ENCODE assay signal across 9 mouse cellular contexts in genomic region chr2:152724332-152724723, GRCm38 (mm10). TPM values are rescaled to one million over a fixed set of nuclear protein-coding genes. Genes with fewer than 3 reads are reported as not detected.
DNase-seq lines count a peak whose midpoint lies in the region; ATAC-seq and TF ChIP-seq lines count a peak whose summit lies in the region.
"Had no signal": no experiment of that assay in that cellular context is flagged by ENCODE, and none has a peak within 500 bp of the region (broad histone marks: within the 10 kb centered on the region; RNA-seq: fewer than 3 reads in every experiment).

No protein-coding gene starts in this region.

- no peak for DNase-seq in left cerebral cortex, adult 2 months (ENCODE audit: extremely low spot score in 1 of 2, low spot score in 2 of 2)
- no peak for DNase-seq in left cerebral cortex, postnatal 4 days
- no peak for DNase-seq in right cerebral cortex, postnatal 10 days (ENCODE audit: low spot score in 2 of 2)
- DNase-seq in urinary bladder, postnatal 25 days (ENCODE audit: low spot score), result no peak
- no peak for DNase-seq in adrenal gland, postnatal 25 days
- DNase-seq: layer of hippocampus, postnatal 36 days had no signal

- no peaks in the 10 kb centered on the region for H3K36me3 ChIP-seq in forebrain, embryonic 12.5 days (replicated peaks)
- no peaks in the 10 kb centered on the region for H3K36me3 ChIP-seq in intestine, postnatal 0 days (ENCODE audit: control insufficient read depth, insufficient read depth)
- H3K36me3 ChIP-seq in neural tube, embryonic 12.5 days, result no peaks in the 10 kb centered on the region

- intact Hi-C loops in left cerebral cortex, adult 2 months (cut with DNase I), result no loop called here
- intact Hi-C loops in left cerebral cortex, postnatal 4 days (cut with DNase I), result no loop called here

- peak overlapping the region; percentile 51 for H3K27ac ChIP-seq in left cerebral cortex, adult 2 months
- no peak overlapping the region for H3K27ac ChIP-seq in forebrain, embryonic 12.5 days
- no peak overlapping the region for H3K27ac ChIP-seq in intestine, postnatal 0 days (ENCODE audit: low read depth, low read length)
- H3K27ac ChIP-seq in neural tube, embryonic 12.5 days, result no peak overlapping the region

- peak overlapping the region; percentile 62 for H3K4me2 ChIP-seq in forebrain, embryonic 12.5 days
- H3K4me2 ChIP-seq in intestine, postnatal 0 days (replicated peaks; ENCODE audit: low read depth), result peak overlapping the region; percentile 65
- H3K4me2 ChIP-seq in neural tube, embryonic 12.5 days (replicated peaks), result peak overlapping the region; percentile 67

- H3K9me3 ChIP-seq in forebrain, embryonic 12.5 days, result no peaks in the 10 kb centered on the region
- H3K9me3 ChIP-seq in intestine, postnatal 0 days (ENCODE audit: control insufficient read depth), result no peaks in the 10 kb centered on the region
- H3K9me3 ChIP-seq in neural tube, embryonic 12.5 days, result no peaks in the 10 kb centered on the region

- peak overlapping the region; percentile 53 for H3K9ac ChIP-seq in forebrain, embryonic 12.5 days
- H3K9ac ChIP-seq in intestine, postnatal 0 days (ENCODE audit: low read depth, low read length), result no peak overlapping the region
- peak overlapping the region; percentile 54; the same call in 1 of the 2 replicates for H3K9ac ChIP-seq in neural tube, embryonic 12.5 days

- peak overlapping the region; percentile 18 for H3K4me3 ChIP-seq in left cerebral cortex, adult 2 months
- peak overlapping the region; percentile 35 for H3K4me3 ChIP-seq in forebrain, embryonic 12.5 days (replicated peaks)
- peak overlapping the region; percentile 28 for H3K4me3 ChIP-seq in intestine, postnatal 0 days (ENCODE audit: low read depth, low read length)
- H3K4me3 ChIP-seq in neural tube, embryonic 12.5 days, result peak overlapping the region; percentile 29; the same call in 1 of the 2 replicates

- peaks cover 32% of the 10 kb centered on the region for H3K4me1 ChIP-seq in forebrain, embryonic 12.5 days
- H3K4me1 ChIP-seq in intestine, postnatal 0 days (replicated peaks; ENCODE audit: control insufficient read depth, insufficient read depth, low read length), result peaks cover 19% of the 10 kb centered on the region
- H3K4me1 ChIP-seq in neural tube, embryonic 12.5 days, result peaks cover 36% of the 10 kb centered on the region

- ATAC-seq in forebrain, embryonic 12.5 days (ENCODE audit: low FRiP score), result no peak
- no peak for ATAC-seq in intestine, postnatal 0 days
- ATAC-seq in neural tube, embryonic 12.5 days (ENCODE audit: low FRiP score, low read depth), result no peak

- TF ChIP-seq CTCF in left cerebral cortex, adult 2 months (IDR thresholded peaks at IDR 0.05), result no peak
- TF ChIP-seq CTCF in intestine, postnatal 0 days (IDR thresholded peaks at IDR 0.05; ENCODE audit: low read depth), result no peak

- peaks cover 22% of the 10 kb centered on the region for H3K27me3 ChIP-seq in forebrain, embryonic 12.5 days
- no peaks in the 10 kb centered on the region for H3K27me3 ChIP-seq in intestine, postnatal 0 days (replicated peaks; ENCODE audit: control insufficient read depth, insufficient read depth, low read length)
- no peaks in the 10 kb centered on the region for H3K27me3 ChIP-seq in neural tube, embryonic 12.5 days (replicated peaks)

- WGBS in forebrain, embryonic 12.5 days, result 70% methylated on average over 3 of the region's 3 CpGs
- 60% methylated on average over 3 of the region's 3 CpGs for WGBS in intestine, postnatal 0 days
- 63% methylated on average over 3 of the region's 3 CpGs for WGBS in neural tube, embryonic 12.5 days

RNA-seq across cellular contexts. Expression of gene Id1, which starts 11.7 kb away (rescaled TPM):
- 10 to 100 TPM; 22.4 to 24.2 TPM for total RNA-seq in left cerebral cortex, adult 2 months (2021)
- total RNA-seq in left cerebral cortex, postnatal 4 days (2021), result 10 to 100 TPM; 25.6 to 27.6 TPM
- polyA plus RNA-seq in forebrain, embryonic 12.5 days (2016; fragmentation: Nextera tagmentation; extraction: Ambion mirVana), result 37.9 and 48.5 TPM in 2 replicates
- polyA plus RNA-seq in intestine, postnatal 0 days (2015; fragmentation: Nextera tagmentation; extraction: Ambion mirVana), result 76.1 and 92.4 TPM in 2 replicates
- 103 and 107 TPM in 2 replicates for polyA plus RNA-seq in neural tube, embryonic 12.5 days (2016; fragmentation: Nextera tagmentation; extraction: Ambion mirVana)
- total RNA-seq in adrenal gland, postnatal 25 days (2021), result 73.3 and 81.1 TPM in 2 replicates

RNA-seq across cellular contexts. Expression of gene Cox4i2, which starts 29.6 kb away (rescaled TPM):
- 1 to 10 TPM; 1.7 to 1.9 TPM for total RNA-seq in left cerebral cortex, adult 2 months (2021)
- total RNA-seq in left cerebral cortex, postnatal 4 days (2021), result 1 to 10 TPM; 1.7 to 1.9 TPM
- polyA plus RNA-seq in forebrain, embryonic 12.5 days (2016; fragmentation: Nextera tagmentation; extraction: Ambion mirVana), result 3.1 and 3.6 TPM in 2 replicates
- 9.3 and 9.5 TPM in 2 replicates for polyA plus RNA-seq in intestine, postnatal 0 days (2015; fragmentation: Nextera tagmentation; extraction: Ambion mirVana)
- 3.7 and 4.4 TPM in 2 replicates for polyA plus RNA-seq in neural tube, embryonic 12.5 days (2016; fragmentation: Nextera tagmentation; extraction: Ambion mirVana)
- total RNA-seq in adrenal gland, postnatal 25 days (2021), result 4.2 and 4.3 TPM in 2 replicates

RNA-seq across cellular contexts. Expression of gene Mcts2, which starts 37.5 kb away (rescaled TPM):
- total RNA-seq in left cerebral cortex, adult 2 months (2021), result 10 to 100 TPM; 17.6 to 19.8 TPM
- total RNA-seq in left cerebral cortex, postnatal 4 days (2021), result 10 to 100 TPM; 30.4 to 32.5 TPM
- 39.5 and 41.2 TPM in 2 replicates for polyA plus RNA-seq in forebrain, embryonic 12.5 days (2016; fragmentation: Nextera tagmentation; extraction: Ambion mirVana)
- 19.0 and 21.5 TPM in 2 replicates for polyA plus RNA-seq in intestine, postnatal 0 days (2015; fragmentation: Nextera tagmentation; extraction: Ambion mirVana)
- polyA plus RNA-seq in neural tube, embryonic 12.5 days (2016; fragmentation: Nextera tagmentation; extraction: Ambion mirVana), result 42.8 and 47.7 TPM in 2 replicates
- 34.2 and 37.9 TPM in 2 replicates for total RNA-seq in adrenal gland, postnatal 25 days (2021)

RNA-seq across cellular contexts. Expression of gene H13, which starts 55.1 kb away (rescaled TPM):
- total RNA-seq in left cerebral cortex, adult 2 months (2021), result 10 to 100 TPM; 77.2 to 82.2 TPM
- total RNA-seq in left cerebral cortex, postnatal 4 days (2021), result 100 to 1,000 TPM; 149 to 160 TPM
- polyA plus RNA-seq in forebrain, embryonic 12.5 days (2016; fragmentation: Nextera tagmentation; extraction: Ambion mirVana), result 128 and 131 TPM in 2 replicates
- polyA plus RNA-seq in intestine, postnatal 0 days (2015; fragmentation: Nextera tagmentation; extraction: Ambion mirVana), result 110 and 111 TPM in 2 replicates
- 141 and 145 TPM in 2 replicates for polyA plus RNA-seq in neural tube, embryonic 12.5 days (2016; fragmentation: Nextera tagmentation; extraction: Ambion mirVana)
- total RNA-seq in adrenal gland, postnatal 25 days (2021), result 149 and 153 TPM in 2 replicates
